Mouse (Mus musculus): ENCODE measurements around the gene Ncor1.

DNA sequence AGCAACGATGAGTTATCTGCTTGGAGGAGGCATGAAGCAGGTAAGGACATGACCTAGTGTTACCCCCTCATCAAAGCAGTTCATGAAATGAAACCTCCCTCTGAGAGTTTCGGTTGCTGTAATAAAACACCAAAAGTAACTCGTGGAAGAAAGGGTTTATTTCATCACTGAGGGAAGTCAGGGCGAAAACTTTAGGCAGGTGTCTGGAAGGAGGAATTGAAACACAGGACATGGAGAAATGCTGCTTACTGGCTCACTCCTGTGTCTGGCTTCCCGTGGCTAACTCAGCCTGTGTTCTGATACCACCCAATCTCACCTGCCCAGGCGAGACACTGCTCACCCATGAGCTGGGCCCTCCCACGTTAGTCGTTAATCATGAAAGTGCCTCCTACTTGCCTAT lies 173.3 kb downstream of the Ncor1 start:
- TF ChIP-seq CTCF (IDR thresholded peaks at IDR 0.05; ENCODE audit: borderline replicate concordance, control insufficient read depth, extremely low read depth, insufficient read depth, low read length, poor library complexity), result no peak
- TF ChIP-seq POLR2A (IDR thresholded peaks at IDR 0.05; ENCODE audit: control insufficient read depth, extremely low read depth, insufficient read depth, low read length, poor library complexity), result no peak
